Mouse (Mus musculus) right cerebral cortex, postnatal 10 days (tissue): Measurements from ENCODE around the gene Fbxo10.
"Not testable (repeated sequence)": the region's sequence is repeated elsewhere in the genome, so short reads cannot be mapped to it uniquely, and the experiment has no call there.

Experiments
- DNase-seq, 2 experiments: peaks; one replicate each; pipeline ENCODE4 v3.0.0; 2021; ENCODE audit warnings: low spot score in 2 of 2

The Fbxo10 gene

GRCm38 (mm10) chr4:45047956-45048355 lies 36.4 kb downstream of the Fbxo10 start:
- DNase-seq, result peak; percentile 50

GRCm38 (mm10) chr4:45047286-45047887 lies 37.0 kb downstream of the Fbxo10 start:
- peak in 1 of 2 experiments; percentile 42 for DNase-seq

GRCm38 (mm10) chr4:45046679-45047078 lies 37.7 kb downstream of the Fbxo10 start:
- no peak for DNase-seq

DNA sequence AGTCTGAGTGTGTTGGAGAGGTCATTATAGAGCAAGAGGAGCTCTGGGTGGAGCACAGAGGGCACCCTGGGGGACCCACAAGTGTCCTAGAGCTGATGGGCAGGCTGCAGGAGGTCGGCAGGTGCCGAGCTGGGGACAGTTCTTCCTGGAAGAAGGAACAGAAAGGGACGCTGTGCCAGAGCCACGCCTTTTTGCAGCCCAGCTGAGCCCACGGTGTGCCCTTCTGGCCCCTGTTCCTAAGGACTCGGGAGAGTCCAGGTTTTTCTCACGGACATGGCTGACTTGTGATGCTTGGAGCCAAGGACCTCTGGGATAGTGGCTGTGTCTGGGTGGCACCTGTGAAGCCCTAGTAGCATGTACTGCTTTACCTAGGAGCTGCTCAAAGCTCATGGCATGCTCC lies 43.6 kb downstream of the Fbxo10 start:
- no peak for DNase-seq

- DNase-seq, result not testable (repeated sequence)
Observed at GRCm38 (mm10) chr4:45039546-45039945, 44.9 kb downstream of the Fbxo10 start.

DNA sequence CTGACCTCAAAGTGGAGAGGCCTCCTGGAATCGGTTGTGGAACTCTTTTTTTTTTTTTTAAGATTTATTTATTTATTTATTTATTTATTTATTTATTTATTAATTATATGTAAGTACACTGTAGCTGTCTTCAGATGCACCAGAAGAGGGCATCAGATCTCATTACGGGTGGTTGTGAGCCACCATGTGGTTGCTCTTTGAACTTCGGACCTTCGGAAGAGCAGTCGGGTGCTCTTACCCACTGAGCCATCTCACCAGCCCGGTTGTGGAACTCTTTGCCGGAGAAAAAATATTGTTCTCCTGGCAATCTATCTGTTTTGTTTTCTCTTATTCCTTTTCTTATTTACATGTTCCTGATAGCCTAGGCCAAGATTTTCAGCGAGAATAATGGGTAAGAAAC lies 45.5 kb downstream of the Fbxo10 start:
- DNase-seq, result not testable (repeated sequence)

- DNase-seq, result no peak
Observed at GRCm38 (mm10) chr4:45037455-45038410, 46.7 kb downstream of the Fbxo10 start.

DNA sequence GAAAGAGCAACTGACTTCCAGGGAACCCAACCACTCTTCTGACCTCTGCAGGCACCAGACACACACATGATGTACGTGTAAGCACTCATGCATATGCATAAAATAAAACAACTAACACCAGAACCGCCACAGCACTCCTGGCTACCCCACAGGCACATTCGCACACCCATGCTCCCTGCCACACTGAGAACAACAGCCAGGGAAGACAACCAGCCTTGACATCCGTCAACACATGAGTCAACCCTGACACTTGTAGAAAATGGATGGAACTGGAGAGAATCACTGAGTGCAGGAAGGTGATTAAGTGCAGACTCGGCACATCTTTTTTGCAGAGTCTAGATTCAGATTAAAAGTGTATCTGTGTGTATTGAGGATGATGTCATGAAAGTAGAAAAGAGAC lies 47.8 kb downstream of the Fbxo10 start:
- DNase-seq, result no peak

GRCm38 (mm10) chr4:45036048-45036447 lies 48.4 kb downstream of the Fbxo10 start:
- DNase-seq, result no peak

GRCm38 (mm10) chr4:45034693-45035628 lies 49.4 kb downstream of the Fbxo10 start:
- DNase-seq, result no peak

DNA sequence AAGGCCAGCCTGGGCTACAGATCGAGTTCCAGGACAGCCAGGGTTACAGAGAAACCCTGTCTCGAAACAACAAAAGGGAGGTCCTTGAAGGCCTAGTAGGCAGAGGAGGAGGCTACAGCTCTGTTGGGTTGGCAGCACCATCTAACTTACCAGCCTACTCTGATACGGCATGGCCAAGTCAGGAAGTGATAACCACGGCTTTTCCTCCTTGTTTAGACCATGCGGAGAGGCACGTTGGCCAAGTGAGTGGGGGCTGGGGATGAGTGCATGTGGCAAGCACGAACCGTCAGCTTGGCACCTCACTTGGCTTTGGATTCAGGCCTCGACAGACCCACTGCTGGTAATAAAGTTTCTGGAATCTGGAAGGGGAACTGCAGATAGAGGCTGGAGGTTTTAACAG lies 51.8 kb downstream of the Fbxo10 start:
- DNase-seq, result no peak

- no peak for DNase-seq
Observed at GRCm38 (mm10) chr4:45026459-45026858, 57.9 kb downstream of the Fbxo10 start.

DNA sequence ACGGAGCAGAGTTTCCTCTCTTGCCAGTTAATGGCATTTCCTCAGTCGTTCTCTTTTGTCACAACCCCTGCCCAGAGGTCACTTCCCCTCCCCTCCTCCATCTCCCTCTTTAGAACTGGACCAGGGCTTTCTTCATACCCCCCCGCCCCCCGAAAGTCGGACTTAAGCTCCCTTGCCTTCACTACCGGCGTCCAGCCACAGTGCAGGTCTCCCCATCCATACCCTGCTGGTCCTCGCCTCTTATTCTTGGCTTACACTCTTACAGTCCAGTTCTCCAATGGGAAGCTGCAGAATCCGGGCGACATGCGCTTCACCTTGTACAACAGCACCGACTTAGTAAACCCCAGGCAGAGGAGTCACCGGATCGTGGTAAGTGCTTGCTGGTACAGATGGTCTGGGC lies 65.4 kb downstream of the Fbxo10 start:
- no peak for DNase-seq

DNA sequence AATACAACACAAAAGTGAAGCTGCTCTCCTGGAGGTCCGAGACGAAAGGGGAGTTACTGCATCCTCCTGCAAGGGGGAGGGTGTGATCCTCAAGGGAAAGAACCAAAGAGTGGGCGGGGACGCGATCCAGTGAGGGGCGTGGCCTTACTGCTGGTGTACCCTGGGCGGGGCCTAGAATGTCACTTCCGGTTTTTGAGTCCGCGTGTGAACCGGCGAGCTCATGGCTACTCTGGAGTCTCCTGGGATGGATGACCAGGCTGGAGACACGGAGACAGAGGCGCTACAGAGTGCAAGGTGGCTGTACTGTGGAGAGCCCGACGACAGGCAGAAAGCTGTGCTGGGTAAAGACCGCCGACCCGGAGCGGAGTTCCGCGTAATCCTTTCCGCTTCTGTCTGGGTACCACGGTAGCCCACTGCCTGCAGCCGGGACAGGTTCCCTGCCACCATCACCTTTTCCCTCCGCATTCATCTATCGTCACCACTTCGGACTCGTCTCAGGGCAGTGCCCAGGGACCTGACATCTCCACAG lies 65.9 kb downstream of the Fbxo10 start, which contains the start of gene Polr1e:
Polr1e (plus strand) TSS at position 132 of the 529 bp plus-strand sequence.
- peak; percentile 92 to 93 for DNase-seq

GRCm38 (mm10) chr4:45015615-45016014 lies 68.8 kb downstream of the Fbxo10 start:
- DNase-seq, result peak; percentile 68 to 79

DNA sequence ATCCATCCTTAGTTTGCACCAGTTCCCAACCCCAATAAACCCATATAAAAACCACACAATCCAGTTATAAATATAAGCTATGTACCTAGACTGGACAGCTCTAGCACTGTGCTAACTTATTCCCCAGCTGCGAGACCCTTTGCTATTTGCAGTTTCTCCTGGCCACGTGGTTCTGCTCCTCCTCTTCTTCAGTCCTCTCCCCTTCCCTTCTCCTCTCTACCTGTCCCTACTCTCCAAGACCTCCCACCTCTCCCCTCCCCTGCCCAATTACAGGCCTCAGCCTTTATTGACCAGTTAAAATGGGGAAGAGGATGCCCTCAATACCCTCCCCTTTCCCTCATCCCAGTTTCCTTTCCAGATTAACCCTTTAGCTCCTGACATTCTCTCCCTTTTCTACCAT lies 70.9 kb downstream of the Fbxo10 start:
- DNase-seq, result no peak

- no peak for DNase-seq
Observed at GRCm38 (mm10) chr4:45013031-45013431, 71.4 kb downstream of the Fbxo10 start.

GRCm38 (mm10) chr4:45012105-45012975 lies 72.1 kb downstream of the Fbxo10 start, which contains the start of gene Zbtb5:
Zbtb5 (minus strand) TSS chr4:45012412.
- DNase-seq, result peak; percentile 100

GRCm38 (mm10) chr4:45011581-45012104 lies 72.8 kb downstream of the Fbxo10 start:
- DNase-seq, result no peak

DNA sequence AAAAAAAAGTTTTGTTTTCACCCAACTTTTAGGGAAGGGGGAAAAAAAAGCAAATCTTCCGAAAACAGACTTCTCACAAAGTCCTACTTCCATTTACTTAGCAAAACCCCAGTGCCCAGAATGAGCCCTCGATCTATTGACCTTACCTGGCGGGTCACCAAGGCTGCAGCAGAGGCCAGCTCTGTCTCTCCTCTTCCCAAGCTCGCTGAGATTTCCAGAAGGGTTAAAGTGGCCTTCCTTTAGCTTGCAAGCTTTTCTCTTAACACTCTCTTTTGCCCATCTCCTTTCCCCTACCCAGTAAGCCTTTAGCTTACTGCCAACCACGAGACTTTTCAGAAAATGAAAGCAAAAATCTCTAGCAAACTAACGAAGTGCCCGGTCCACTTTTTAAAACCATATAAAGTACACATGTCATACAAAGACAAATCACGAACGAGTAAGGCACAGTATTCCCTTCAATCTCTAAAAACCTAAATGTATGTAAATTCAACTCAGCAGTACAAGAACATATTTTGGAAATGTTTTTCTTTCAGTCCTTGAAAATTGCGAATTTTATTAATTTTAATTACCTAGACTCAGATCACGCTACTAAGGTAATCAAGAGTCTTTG lies 73.5 kb downstream of the Fbxo10 start:
- DNase-seq, result peak in 1 of 2 experiments; percentile 49
